Mouse (Mus musculus): ENCODE results near the gene Peli2. TPM values are rescaled to one million over a fixed set of nuclear protein-coding genes. Genes with fewer than 3 reads are reported as not detected.

Peli2 gene
- total RNA-seq, 2 experiments from 2014 or later = 13.5 to 13.9 TPM

GRCm38 (mm10) chr14:48303841-48304240, 183.2 kb downstream of the Peli2 start:
- intact Hi-C loops (cut with DNase I) = no loop called here
- DNase-seq (ENCODE audit: low spot score) = no peak

DNA sequence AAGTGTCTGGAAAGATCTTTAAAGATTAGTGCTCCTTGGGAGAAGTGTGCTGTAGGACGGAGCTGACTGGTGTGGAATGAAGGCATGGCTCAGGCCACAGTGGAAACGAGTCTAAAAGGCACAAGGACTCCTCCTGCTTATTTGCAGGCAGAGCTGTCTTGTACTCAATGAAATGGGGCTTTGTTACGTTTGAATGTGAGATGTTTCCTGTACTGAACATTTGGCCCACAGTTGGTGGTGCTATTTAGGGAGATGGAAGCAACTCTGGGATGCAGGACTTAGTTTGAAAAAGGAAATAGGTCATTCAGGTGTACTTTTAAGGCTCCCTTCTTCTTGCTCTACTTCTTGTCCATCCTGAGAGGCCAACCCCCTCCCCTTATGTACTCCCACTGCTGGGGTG, 192.6 kb downstream of the Peli2 start:
- intact Hi-C loops (cut with DNase I) = no loop called here
- no peak for DNase-seq (ENCODE audit: low spot score)

GRCm38 (mm10) chr14:48316396-48316795, 195.8 kb downstream of the Peli2 start:
- intact Hi-C loops (cut with DNase I) = no loop called here
- no peak for DNase-seq (ENCODE audit: low spot score)

DNA sequence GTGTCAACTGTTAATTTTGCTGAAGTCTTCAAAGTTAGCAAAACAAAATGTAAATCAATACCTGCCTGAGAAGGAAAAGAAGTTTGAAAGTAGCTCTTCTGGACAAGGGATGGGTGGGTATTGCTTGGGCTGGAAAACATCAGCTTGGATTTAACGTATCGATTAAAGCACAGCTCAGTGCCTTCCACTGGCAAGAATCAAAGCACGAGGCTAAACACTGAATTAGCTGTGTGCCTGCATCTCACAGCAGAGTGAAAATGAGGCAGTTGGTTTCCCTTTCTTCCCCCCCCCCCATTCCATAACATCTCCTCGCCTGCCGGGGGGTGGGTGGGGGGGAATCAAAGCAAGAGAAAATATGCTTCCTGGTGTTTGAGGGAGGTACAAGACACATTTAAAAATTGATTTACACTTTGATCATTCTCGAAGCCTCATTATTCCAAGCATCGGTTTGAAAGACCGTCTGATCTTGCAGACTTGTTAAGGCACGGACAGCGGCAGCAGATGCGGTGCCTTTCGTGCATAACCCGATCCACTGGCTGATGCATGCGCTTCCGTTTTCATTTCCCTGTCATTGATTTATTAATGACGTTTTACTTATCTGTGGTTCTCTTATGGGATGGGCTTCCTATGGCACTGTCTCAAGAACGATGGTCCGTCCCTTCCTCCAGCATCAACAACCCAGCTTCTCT, 203.3 kb downstream of the Peli2 start:
- no peak for DNase-seq (ENCODE audit: low spot score)
- intact Hi-C loops (cut with DNase I) = no loop called here

- DNase-seq (ENCODE audit: low spot score) = no peak
- intact Hi-C loops (cut with DNase I) = no loop called here
These were observed 203.8 kb downstream of the Peli2 start for GRCm38 (mm10) chr14:48324460-48324850.

DNA sequence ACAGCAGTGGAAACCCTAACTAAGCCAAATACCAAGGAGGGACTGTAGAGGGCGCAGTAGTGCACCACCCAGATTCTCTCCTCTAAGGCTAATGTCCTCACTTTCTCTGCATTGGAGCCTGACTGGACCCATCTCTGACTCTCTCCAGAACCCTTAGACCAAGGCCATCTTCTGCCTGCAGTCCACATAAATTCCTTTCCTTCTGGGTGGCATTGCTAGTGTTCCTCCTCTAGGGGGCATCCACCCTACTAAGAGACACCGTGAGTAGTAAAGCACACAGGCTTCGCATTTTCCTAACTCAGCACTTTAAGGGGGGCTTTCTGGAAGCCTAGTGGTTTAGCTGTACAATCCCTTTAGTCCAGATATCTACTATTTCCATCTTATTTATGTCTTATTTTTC, 207.1 kb downstream of the Peli2 start:
- DNase-seq (ENCODE audit: low spot score) = no peak
- intact Hi-C loops (cut with DNase I) = no loop called here

DNA sequence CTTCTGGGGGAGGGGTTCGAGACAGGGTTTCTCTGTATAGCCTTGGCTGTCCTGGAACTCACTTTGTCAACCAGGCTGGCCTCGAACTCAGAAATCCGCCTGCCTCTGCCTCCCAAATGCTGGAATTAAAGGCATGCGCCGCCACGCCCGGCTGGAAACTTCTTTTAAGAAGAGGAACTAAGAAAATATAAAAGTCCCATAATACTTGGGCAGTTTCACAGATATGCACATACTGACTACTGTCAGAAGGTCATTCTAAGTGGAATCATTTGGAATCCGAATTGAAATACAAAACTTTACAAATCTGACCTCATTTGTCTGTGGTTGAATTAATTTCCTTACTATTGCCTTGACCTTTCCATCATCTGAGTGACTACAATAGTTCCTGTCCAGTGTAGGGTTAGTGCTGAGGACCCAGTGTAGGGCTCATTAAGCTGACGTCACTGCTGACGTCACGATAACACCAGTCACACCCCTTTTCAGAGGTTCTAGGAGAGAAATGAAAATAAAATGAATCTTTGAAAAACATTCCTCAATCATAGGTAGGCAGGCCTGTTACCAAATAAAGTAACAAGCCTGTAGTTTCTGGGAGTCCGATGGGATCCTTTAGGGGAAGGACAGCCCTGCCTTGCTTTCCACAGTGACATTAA, 209.2 kb downstream of the Peli2 start:
- intact Hi-C loops (cut with DNase I) = no loop called here
- DNase-seq (ENCODE audit: low spot score) = no peak

All from heart, postnatal 25 days (tissue).